Mouse (Mus musculus) A20 (cell line): ENCODE data around the gene Gpnmb.

Experiments used
- DNase-seq: peaks from one replicate; pipeline ENCODE4 v3.0.0-alpha.2; 2011; ENCODE audit warnings: low read depth, low spot score

Gene Gpnmb

GRCm38 (mm10) chr6:49036275-49037267 is at the start of gene Gpnmb:
TSS of gene Gpnmb (plus strand) at chr6:49036546.
- DNase-seq = no peak

- no peak for DNase-seq
Observed at GRCm38 (mm10) chr6:48989971-48990370, 46.4 kb upstream of the Gpnmb start.

- DNase-seq = no peak
Observed at GRCm38 (mm10) chr6:48991991-48992390, 44.4 kb upstream of the Gpnmb start.

- DNase-seq = no peak
Observed at GRCm38 (mm10) chr6:48998186-48998585, 38.2 kb upstream of the Gpnmb start.

- DNase-seq = no peak
Observed at GRCm38 (mm10) chr6:48998796-48999195, 37.5 kb upstream of the Gpnmb start.

- DNase-seq = no peak
Observed at GRCm38 (mm10) chr6:49003381-49003780, 33.0 kb upstream of the Gpnmb start.

GRCm38 (mm10) chr6:49007981-49008380 is 28.4 kb upstream of the Gpnmb start:
- DNase-seq = peak; percentile 68

GRCm38 (mm10) chr6:49008420-49009160 is 27.8 kb upstream of the Gpnmb start:
- DNase-seq = no peak

- DNase-seq = no peak
Observed at GRCm38 (mm10) chr6:49009161-49009555, 27.2 kb upstream of the Gpnmb start.

- peak; percentile 18 for DNase-seq
Observed at GRCm38 (mm10) chr6:49009665-49010064, 26.7 kb upstream of the Gpnmb start.

GRCm38 (mm10) chr6:49011191-49011590 is 25.2 kb upstream of the Gpnmb start:
- no peak for DNase-seq

- no peak for DNase-seq
Observed at GRCm38 (mm10) chr6:49013023-49013422, 23.3 kb upstream of the Gpnmb start.

- DNase-seq = no peak
Observed at GRCm38 (mm10) chr6:49013458-49013857, 22.9 kb upstream of the Gpnmb start.

GRCm38 (mm10) chr6:49017150-49017549 is 19.2 kb upstream of the Gpnmb start:
- DNase-seq = peak; percentile 8

GRCm38 (mm10) chr6:49019341-49019740 is 17.0 kb upstream of the Gpnmb start:
- no peak for DNase-seq

GRCm38 (mm10) chr6:49021141-49022012 is 15.0 kb upstream of the Gpnmb start:
- DNase-seq = no peak

- no peak for DNase-seq
Observed at GRCm38 (mm10) chr6:49022384-49022783, 14.0 kb upstream of the Gpnmb start.

- DNase-seq = peak; percentile 13
Observed at GRCm38 (mm10) chr6:49023315-49023714, 13.0 kb upstream of the Gpnmb start.

GRCm38 (mm10) chr6:49025290-49025689 is 11.1 kb upstream of the Gpnmb start:
- no peak for DNase-seq

GRCm38 (mm10) chr6:49026496-49026895 is 9.8 kb upstream of the Gpnmb start:
- no peak for DNase-seq

- DNase-seq = no peak
Observed at GRCm38 (mm10) chr6:49028019-49028418, 8.3 kb upstream of the Gpnmb start.

- DNase-seq = no peak
Observed at GRCm38 (mm10) chr6:49028708-49029107, 7.6 kb upstream of the Gpnmb start.
